Mouse (Mus musculus): Measurements from ENCODE around the gene Rab13.

DNA sequence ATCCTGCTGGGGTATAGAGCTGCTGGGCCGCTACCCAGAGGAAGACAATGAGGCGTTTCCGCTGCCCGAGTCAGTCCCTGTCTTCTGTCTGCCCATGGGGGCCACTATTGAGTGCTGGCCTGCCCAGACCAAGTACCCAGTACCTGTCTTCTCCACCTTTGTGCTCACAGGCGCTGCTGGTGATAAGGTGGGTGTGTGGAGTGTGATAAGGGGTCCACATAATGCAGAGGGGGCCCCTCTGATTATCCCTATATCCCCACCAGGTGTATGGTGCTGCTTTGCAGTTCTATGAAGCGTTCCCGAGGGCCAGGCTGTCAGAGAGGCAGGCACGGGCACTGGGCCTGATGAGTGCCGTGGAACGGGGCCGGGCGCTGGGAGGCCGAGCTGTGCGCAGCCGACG, 55.5 kb downstream of the Rab13 start:
- TF ChIP-seq TCF12 (IDR thresholded peaks at IDR 0.05; ENCODE audit: insufficient read depth, poor library complexity, severe bottlenecking), result no peak
- TF ChIP-seq E2F4 (IDR thresholded peaks at IDR 0.05; ENCODE audit: insufficient read depth), result no peak
- no peak for TF ChIP-seq MAX (IDR thresholded peaks at IDR 0.05; ENCODE audit: low read depth)
- TF ChIP-seq REST (IDR thresholded peaks at IDR 0.05; ENCODE audit: insufficient read depth, insufficient read length), result no peak
- no peak for TF ChIP-seq USF1 (IDR thresholded peaks at IDR 0.05; ENCODE audit: low read depth)
- no peak for TF ChIP-seq MYOG (IDR thresholded peaks at IDR 0.05; ENCODE audit: control insufficient read depth in 1 of 3, insufficient read depth in 1 of 3, insufficient read length in 2 of 3, low read depth in 2 of 3)

Measured in myocyte (in vitro differentiated cells).